Mouse (Mus musculus) hindlimb bud, embryonic 11.5 days (tissue): ENCODE measurements around the gene Gm3625.

Source experiments
- DNase-seq: peaks from one replicate; pipeline ENCODE4 v3.0.0-alpha.2; 2012; ENCODE audit warnings: low read depth, low spot score; ENCODE audit errors: extremely low spot score

Gene Gm3625

GRCm38 (mm10) chr12:4592541-4593165 lies at the start of gene Gm3625, which contains the start of gene Itsn2:
Gene Gm3625 (minus strand): TSS chr12:4592927.
Gene Itsn2 (plus strand): TSS chr12:4592638.
- DNase-seq, result no peak

GRCm38 (mm10) chr12:4640737-4641136 lies 48.0 kb upstream of the Gm3625 start:
- DNase-seq, result no peak

- no peak for DNase-seq
Observed at GRCm38 (mm10) chr12:4638438-4638837, 45.7 kb upstream of the Gm3625 start.

- DNase-seq, result no peak
Observed at GRCm38 (mm10) chr12:4632957-4633356, 40.2 kb upstream of the Gm3625 start.

- DNase-seq, result no peak
Observed at GRCm38 (mm10) chr12:4624201-4624600, 31.5 kb upstream of the Gm3625 start.

- no peak for DNase-seq
Observed at GRCm38 (mm10) chr12:4614722-4615121, 22.0 kb upstream of the Gm3625 start.

GRCm38 (mm10) chr12:4606625-4607024 lies 13.9 kb upstream of the Gm3625 start:
- no peak for DNase-seq

- DNase-seq, result no peak
Observed at GRCm38 (mm10) chr12:4599713-4600112, 7.0 kb upstream of the Gm3625 start.

- DNase-seq, result no peak
Observed at GRCm38 (mm10) chr12:4598666-4599428, 6.1 kb upstream of the Gm3625 start.

- DNase-seq, result no peak
Observed at GRCm38 (mm10) chr12:4595055-4595454, 2.3 kb upstream of the Gm3625 start.

GRCm38 (mm10) chr12:4593930-4594391 lies 1.2 kb upstream of the Gm3625 start:
- no peak for DNase-seq

- no peak for DNase-seq
Observed at GRCm38 (mm10) chr12:4593166-4593929, 621 bp upstream of the Gm3625 start.

GRCm38 (mm10) chr12:4592025-4592424 lies 702 bp downstream of the Gm3625 start:
- DNase-seq, result no peak

- DNase-seq, result no peak
Observed at GRCm38 (mm10) chr12:4588603-4589002, 4.1 kb downstream of the Gm3625 start.

GRCm38 (mm10) chr12:4587846-4588245 lies 4.9 kb downstream of the Gm3625 start:
- DNase-seq, result no peak

GRCm38 (mm10) chr12:4582326-4582725 lies 10.4 kb downstream of the Gm3625 start:
- no peak for DNase-seq

GRCm38 (mm10) chr12:4574065-4574464 lies 18.7 kb downstream of the Gm3625 start:
- no peak for DNase-seq

- no peak for DNase-seq
Observed at GRCm38 (mm10) chr12:4571864-4572263, 20.9 kb downstream of the Gm3625 start.

- no peak for DNase-seq
Observed at GRCm38 (mm10) chr12:4558475-4559279, 34.0 kb downstream of the Gm3625 start.

GRCm38 (mm10) chr12:4558013-4558412 lies 34.7 kb downstream of the Gm3625 start:
- DNase-seq, result no peak

- DNase-seq, result no peak
Observed at GRCm38 (mm10) chr12:4557436-4557835, 35.3 kb downstream of the Gm3625 start.
